Mouse (Mus musculus) lung, embryonic 14.5 days (tissue): ENCODE data around the gene 4930447C04Rik. TPM values are rescaled to one million over a fixed set of nuclear protein-coding genes. Genes with fewer than 3 reads are reported as not detected.

Source experiments
- ATAC-seq: fragments of 200-750 bp; cut with Nextera tagmentation; 2 replicates; pipeline ENCODE4 v1.8.0; 2017; ENCODE audit warnings: mild to moderate bottlenecking, moderate TSS enrichment, moderate library complexity; ENCODE audit not compliant: insufficient read depth
- DNase-seq: peaks from one replicate; pipeline ENCODE4 v3.0.0-alpha.2; 2015
- H3K27ac ChIP-seq: fragments of 300-500 bp; sonication (generic); 2 replicates; pipeline ENCODE4 v1.5.1; 2014; ENCODE audit warnings: low read depth, mild to moderate bottlenecking, moderate library complexity
- H3K27me3 ChIP-seq: fragments of 300-500 bp; sonication (generic); 2 replicates; pipeline ENCODE4 v1.6.1; 2014; ENCODE audit warnings: low read length, control low read depth; ENCODE audit not compliant: insufficient read depth
- H3K36me3 ChIP-seq: fragments of 300-500 bp; sonication (generic); 2 replicates; pipeline ENCODE4 v1.6.1; 2014; ENCODE audit warnings: control low read depth; ENCODE audit not compliant: insufficient read depth
- H3K4me1 ChIP-seq: fragments of 300-500 bp; sonication (generic); 2 replicates; pipeline ENCODE4 v1.6.1; 2014; ENCODE audit warnings: antibody characterized with exemption, control low read depth; ENCODE audit not compliant: insufficient read depth
- H3K4me2 ChIP-seq: fragments of 300-500 bp; sonication (generic); 2 replicates; pipeline ENCODE4 v1.6.1; 2014; ENCODE audit warnings: mild to moderate bottlenecking
- H3K4me3 ChIP-seq: fragments of 300-500 bp; sonication (generic); 2 replicates; pipeline ENCODE4 v1.5.1; 2014; ENCODE audit warnings: low read depth, low read length
- H3K9ac ChIP-seq: fragments of 300-500 bp; sonication (generic); 2 replicates; pipeline ENCODE4 v1.6.1; 2014
- H3K9me3 ChIP-seq: fragments of 300-500 bp; sonication (generic); 2 replicates; pipeline ENCODE4 v1.6.1; 2016; ENCODE audit warnings: low read depth, low read length, control low read depth
- CTCF ChIP-seq: IDR thresholded peaks from 2 replicates; pipeline ENCODE4 v1.5.1; 2016; ENCODE audit warnings: antibody characterized with exemption, low read depth
- WGBS: fragments of 180-500 bp; shearing (Covaris S2); extraction: QIAGEN DNeasy Blood & Tissue Kit; methylation state at CpG from one replicate; pipeline ENCODE4 v1.1.7; 2014; 5-methylcytosine and 5-hydroxymethylcytosine counted together
- polyA plus RNA-seq: library from polyadenylated mRNA; unstranded; fragments of >200 nt; fragmentation: Nextera tagmentation; extraction: Ambion mirVana; gene quantifications from 2 replicates; pipeline ENCODE4 v1.2.1, GENCODE M21; 2014

The 4930447C04Rik gene
- polyA plus RNA-seq = 0.19 and 0.63 TPM in 2 replicates

GRCm38 (mm10) chr12:72940071-72940821 lies at the start of gene 4930447C04Rik:
Gene 4930447C04Rik (minus strand): TSS chr12:72940774.
- peak; percentile 11 for DNase-seq

GRCm38 (mm10) chr12:72983071-72983857 lies 42.7 kb upstream of the 4930447C04Rik start:
- Histone ChIP-seq H3K36me3 (no peaks in the 10 kb centered on the region), H3K27ac (no peak overlapping the region), H3K27me3 (no peaks in the 10 kb centered on the region), H3K4me1 (no peaks in the 10 kb centered on the region), H3K9me3 (no peaks in the 10 kb centered on the region), H3K9ac (no peak overlapping the region), H3K4me3 (no peak overlapping the region), H3K4me2 (no peak overlapping the region)
- ATAC-seq (no peak), DNase-seq (peak; percentile 60)
- TF ChIP-seq CTCF = no peak
- 60% methylated on average over 8 of the region's 8 CpGs for WGBS

More at GRCm38 (mm10) chr12:72940071-72940821, at the start of gene 4930447C04Rik:
- H3K4me3 ChIP-seq = peak within 1 kb of the TSS; percentile 11; the same call in 1 of the 2 replicates
- no peak within 1 kb of the TSS for H3K9ac ChIP-seq
- no peaks in the 10 kb centered on the region for H3K36me3 ChIP-seq
- no peak for TF ChIP-seq CTCF
- no peaks in the 10 kb centered on the region for H3K9me3 ChIP-seq
- WGBS = 1% methylated on average over 39 of the region's 39 CpGs
- peak within 1 kb of the TSS; percentile 20; the same call in 1 of the 2 replicates for H3K4me2 ChIP-seq
- H3K27me3 ChIP-seq = peaks cover 96% of the 10 kb centered on the region
- H3K4me1 ChIP-seq = no peaks in the 10 kb centered on the region
- no peak for ATAC-seq
- H3K27ac ChIP-seq = no peak within 1 kb of the TSS

GRCm38 (mm10) chr12:72982616-72983015 lies 42.0 kb upstream of the 4930447C04Rik start:
- 72% methylated on average over 10 of the region's 10 CpGs for WGBS
- H3K36me3 ChIP-seq = no peaks in the 10 kb centered on the region
- H3K4me1 ChIP-seq = no peaks in the 10 kb centered on the region
- no peak overlapping the region for H3K9ac ChIP-seq
- no peak overlapping the region for H3K4me2 ChIP-seq
- no peaks in the 10 kb centered on the region for H3K9me3 ChIP-seq
- H3K27me3 ChIP-seq = no peaks in the 10 kb centered on the region
- ATAC-seq = no peak
- no peak for DNase-seq
- no peak overlapping the region for H3K4me3 ChIP-seq
- no peak for TF ChIP-seq CTCF
- no peak overlapping the region for H3K27ac ChIP-seq

DNA sequence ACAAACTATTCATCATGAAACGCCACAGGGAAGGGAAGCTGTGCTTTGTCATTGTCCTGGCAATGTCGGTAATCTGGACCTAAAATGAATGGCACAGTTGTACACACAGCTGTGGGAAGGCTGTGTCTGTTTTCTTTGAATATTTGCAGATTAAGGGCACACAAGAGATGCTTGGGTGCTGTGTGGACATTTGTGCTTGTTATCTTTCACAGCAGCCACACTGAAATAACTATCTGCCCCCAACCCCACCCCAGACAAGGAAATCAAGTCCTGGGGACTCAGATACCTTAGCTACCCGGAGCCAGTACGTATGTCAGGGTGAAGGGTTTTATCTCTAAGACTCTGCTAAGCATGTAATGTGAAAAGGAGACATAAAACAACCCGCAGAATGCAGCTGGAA lies 38.7 kb upstream of the 4930447C04Rik start:
- 65% methylated on average over 5 of the region's 5 CpGs for whole genome bisulfite sequencing
- Histone ChIP-seq H3K4me3 (no peak overlapping the region), H3K27ac (no peak overlapping the region), H3K9me3 (no peaks in the 10 kb centered on the region), H3K27me3 (no peaks in the 10 kb centered on the region), H3K36me3 (no peaks in the 10 kb centered on the region), H3K9ac (no peak overlapping the region), H3K4me2 (no peak overlapping the region), H3K4me1 (no peaks in the 10 kb centered on the region)
- DNase-seq (no peak), ATAC-seq (no peak)
- TF ChIP-seq CTCF = no peak

DNA sequence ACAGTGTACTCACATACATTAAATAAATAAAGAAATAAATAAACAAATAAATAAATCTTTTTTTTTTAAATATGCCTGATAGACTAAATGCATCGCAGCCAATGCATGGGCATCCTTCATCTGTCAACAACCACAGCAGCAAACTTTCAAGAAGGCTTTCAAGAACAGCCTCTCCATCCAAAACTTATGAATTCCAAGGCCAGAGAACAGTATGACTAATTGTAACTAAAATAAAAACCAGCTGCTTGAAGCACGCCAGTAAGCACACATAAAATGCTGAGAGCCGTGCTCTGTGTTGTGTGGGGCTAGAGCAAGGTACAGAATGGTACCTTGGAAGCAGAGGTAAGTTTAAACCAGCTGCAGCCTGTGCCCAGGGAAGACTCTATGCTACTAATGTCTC lies 37.3 kb upstream of the 4930447C04Rik start:
- Histone ChIP-seq H3K36me3 (no peaks in the 10 kb centered on the region), H3K27me3 (no peaks in the 10 kb centered on the region), H3K4me3 (no peak overlapping the region), H3K27ac (no peak overlapping the region), H3K9me3 (no peaks in the 10 kb centered on the region), H3K4me2 (no peak overlapping the region), H3K4me1 (no peaks in the 10 kb centered on the region), H3K9ac (no peak overlapping the region)
- ATAC-seq (no peak), DNase-seq (no peak)
- WGBS = 72% methylated on average over 3 of the region's 3 CpGs
- TF ChIP-seq CTCF = no peak

DNA sequence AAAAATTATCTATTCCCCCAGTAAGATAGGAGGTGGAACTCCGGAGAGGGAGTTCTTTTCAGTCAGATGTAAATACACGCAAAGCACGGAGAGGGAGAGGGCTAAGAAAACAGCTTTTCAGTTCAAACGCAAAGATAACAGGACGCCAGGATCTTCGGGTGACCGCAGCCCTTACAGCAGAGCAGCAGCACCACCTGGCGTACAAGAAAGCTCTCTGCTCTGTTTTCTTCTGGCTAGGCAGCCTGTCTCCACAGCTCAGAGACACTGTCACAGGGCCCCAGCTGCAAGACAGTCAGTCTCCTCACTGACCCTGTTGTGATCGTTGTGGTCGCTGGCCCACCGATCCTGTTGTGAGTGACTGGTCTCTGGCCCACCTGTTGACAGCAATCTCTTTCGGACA lies 36.1 kb upstream of the 4930447C04Rik start:
- Histone ChIP-seq H3K4me1 (no peaks in the 10 kb centered on the region), H3K27ac (no peak overlapping the region), H3K4me2 (peak overlapping the region; percentile 54), H3K9ac (peak overlapping the region; percentile 29; the same call in 1 of the 2 replicates), H3K36me3 (no peaks in the 10 kb centered on the region), H3K4me3 (peak overlapping the region; percentile 2; the same call in 1 of the 2 replicates), H3K9me3 (no peaks in the 10 kb centered on the region), H3K27me3 (no peaks in the 10 kb centered on the region)
- peak; percentile 90 for TF ChIP-seq CTCF
- ATAC-seq (peak; percentile 89), DNase-seq (peak; percentile 91)
- under 1% methylated on average over 12 of the region's 12 CpGs for WGBS

DNA sequence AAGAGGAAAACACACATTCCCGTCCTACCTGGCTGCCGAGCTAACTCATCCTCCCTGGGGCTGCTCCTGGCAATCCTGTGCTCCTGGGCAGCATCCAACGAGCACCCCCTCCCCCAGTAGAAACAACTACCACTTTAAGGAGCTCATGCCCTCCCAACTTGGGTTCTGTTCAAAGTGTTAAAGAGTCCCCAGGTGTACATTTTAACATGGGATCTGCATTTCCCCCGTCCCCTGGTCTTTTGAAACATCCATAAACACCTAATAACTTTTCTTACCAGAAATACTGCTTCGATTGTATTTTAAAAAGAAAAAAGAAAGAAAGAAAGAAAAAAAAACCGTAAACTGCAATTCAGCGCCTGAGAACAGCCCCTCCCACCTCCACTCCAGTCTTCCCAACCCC lies 35.6 kb upstream of the 4930447C04Rik start:
- 4% methylated on average over 7 of the region's 7 CpGs for WGBS
- Histone ChIP-seq H3K27me3 (no peaks in the 10 kb centered on the region), H3K9me3 (no peaks in the 10 kb centered on the region), H3K36me3 (no peaks in the 10 kb centered on the region), H3K4me3 (peak overlapping the region; percentile 2; the same call in 1 of the 2 replicates), H3K9ac (peak overlapping the region; percentile 29), H3K4me2 (peak overlapping the region; percentile 54), H3K4me1 (no peaks in the 10 kb centered on the region), H3K27ac (no peak overlapping the region)
- DNase-seq (no peak), ATAC-seq (no peak)
- TF ChIP-seq CTCF = no peak
